Mouse (Mus musculus) spleen, postnatal 10 days (tissue): ENCODE measurements around the gene Sat2.

ENCODE experiments used
- DNase-seq, 2 experiments: peaks; one replicate each; pipeline ENCODE4 v3.0.0; 2021 to 2022; ENCODE audit warnings: low spot score in 2 of 2

Sat2 gene

GRCm38 (mm10) chr11:69670786-69671725, 49.2 kb downstream of the Sat2 start:
- DNase-seq: peak; percentile 80 to 97

- DNase-seq: no peak
These were observed 49.9 kb downstream of the Sat2 start for GRCm38 (mm10) chr11:69671726-69672124.

- peak; percentile 99 for DNase-seq
These were observed 50.4 kb downstream of the Sat2 start, which contains the start of gene Eif4a1 for GRCm38 (mm10) chr11:69672211-69672706. Gene Eif4a1, minus strand, starts transcription at chr11:69672423.
